Mouse (Mus musculus): ENCODE results near the gene Lrg1. TPM values are rescaled to one million over a fixed set of nuclear protein-coding genes. Genes with fewer than 3 reads are reported as not detected.
A peak's percentile ranks its signal among the peaks of the same experiment; 100 is the strongest.

The Lrg1 gene
- polyA plus RNA-seq, 1 experiment from 2014 or later, result 1.0 TPM

DNA sequence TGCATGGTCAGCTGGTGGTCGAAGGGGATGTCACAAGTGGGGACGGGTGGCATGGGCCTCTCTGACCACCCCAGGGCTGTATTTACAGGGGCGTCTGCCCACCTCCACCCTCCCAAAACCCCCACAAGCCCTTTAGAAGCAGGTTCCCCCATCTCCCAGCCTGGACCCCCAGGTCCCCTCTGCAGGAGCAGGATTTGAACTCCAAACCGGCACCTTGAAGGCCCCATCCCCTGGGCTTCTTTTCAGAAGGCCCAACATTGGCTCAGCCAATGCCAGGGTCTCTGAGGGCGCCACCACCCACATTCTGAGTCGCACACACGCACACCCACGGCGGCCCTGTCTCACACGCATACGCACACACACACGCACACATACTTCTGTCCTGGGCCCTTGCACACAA lies 1.4 kb upstream of the Lrg1 start:
- no peaks in the 10 kb centered on the region for H3K36me3 ChIP-seq
- peaks cover 25% of the 10 kb centered on the region for H3K4me1 ChIP-seq (replicated peaks)
- H3K4me3 ChIP-seq, result no peak overlapping the region
- 87% methylated on average over 12 of the region's 12 CpGs for WGBS
- ATAC-seq (replicated peaks; ENCODE audit: insufficient number of reproducible peaks, insufficient read depth, low FRiP score, low read depth), result no peak
- peaks cover 7% of the 10 kb centered on the region; the same call in 1 of the 2 replicates for H3K9me3 ChIP-seq (replicated peaks)
- H3K27ac ChIP-seq, result no peak overlapping the region
- no peak overlapping the region for H3K4me2 ChIP-seq
- no peak overlapping the region for H3K9ac ChIP-seq
- H3K27me3 ChIP-seq, result peaks cover 72% of the 10 kb centered on the region

DNA sequence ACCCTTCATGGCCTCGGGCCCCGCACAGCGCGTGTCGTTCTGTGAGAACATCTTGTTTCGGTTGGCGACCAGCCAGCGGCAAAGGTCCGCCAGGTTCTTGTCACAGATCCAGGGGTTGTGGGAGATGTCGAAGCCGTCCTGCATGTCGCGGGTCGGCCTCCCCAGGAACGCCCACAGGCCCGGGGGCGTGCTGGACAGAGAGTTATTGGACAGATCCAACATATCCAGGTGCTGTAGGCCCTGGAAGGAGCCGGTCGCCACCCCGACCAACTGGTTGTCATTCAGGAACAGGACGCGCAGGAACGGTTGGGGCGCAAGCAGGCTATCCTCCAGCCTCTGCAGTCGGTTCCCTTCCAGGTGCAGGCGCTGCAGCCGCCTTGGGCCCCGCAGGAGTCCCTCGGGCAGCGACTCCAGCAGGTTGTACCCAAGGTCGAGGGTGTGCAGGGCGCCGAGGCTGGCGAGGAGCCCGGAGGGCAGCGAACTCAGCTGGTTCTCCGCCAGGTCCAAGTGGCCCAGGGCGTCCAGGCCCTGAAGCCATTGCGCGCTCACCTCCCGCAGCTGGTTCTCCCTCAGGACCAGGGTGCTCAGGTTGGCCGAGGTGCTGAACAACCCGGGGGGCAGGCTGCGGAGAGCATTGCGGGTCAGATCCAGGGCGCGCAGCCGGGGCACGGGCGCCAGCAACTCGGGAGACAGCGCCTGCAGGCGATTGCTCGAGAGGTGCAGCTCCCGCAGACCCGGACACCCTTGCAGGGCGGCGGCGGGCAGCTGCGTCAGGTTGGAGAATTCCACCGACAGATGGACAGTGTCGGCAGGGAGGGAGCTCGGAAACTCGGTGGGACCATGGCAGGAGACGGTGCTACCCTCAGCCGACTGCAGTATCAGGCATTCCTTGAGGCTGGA lies 1.6 kb downstream of the Lrg1 start:
- Histone ChIP-seq H3K9ac (peak overlapping the region; percentile 26), H3K27ac (no peak overlapping the region), H3K27me3 (peaks cover 81% of the 10 kb centered on the region), H3K36me3 (no peaks in the 10 kb centered on the region), H3K4me2 (peak overlapping the region; percentile 64), H3K9me3 (replicated peaks) (peaks cover 7% of the 10 kb centered on the region; the same call in 1 of the 2 replicates), H3K4me1 (replicated peaks) (peaks cover 32% of the 10 kb centered on the region), H3K4me3 (peak overlapping the region; percentile 40)
- WGBS, result 3% methylated on average over 66 of the region's 66 CpGs
- ATAC-seq (replicated peaks; ENCODE audit: insufficient number of reproducible peaks, insufficient read depth, low FRiP score, low read depth), result peak; percentile 42; the same call in 1 of the 2 replicates

- H3K4me2 ChIP-seq, result peak overlapping the region; percentile 64
- H3K9ac ChIP-seq, result no peak overlapping the region
Observed at GRCm38 (mm10) chr17:56119431-56119830, 2.4 kb downstream of the Lrg1 start.

GRCm38 (mm10) chr17:56117251-56117710 lies 4.5 kb downstream of the Lrg1 start, which contains the start of gene Plin5:
Plin5 (minus strand) TSS chr17:56117596.
- Histone ChIP-seq H3K27me3 (peaks cover 57% of the 10 kb centered on the region), H3K27ac (no peak within 1 kb of the TSS), H3K9ac (peak within 1 kb of the TSS; percentile 44; the same call in 1 of the 2 replicates), H3K4me2 (peak within 1 kb of the TSS; percentile 73), H3K36me3 (no peaks in the 10 kb centered on the region), H3K9me3 (replicated peaks) (peaks cover 2% of the 10 kb centered on the region; the same call in 1 of the 2 replicates), H3K4me3 (peak within 1 kb of the TSS; percentile 44), H3K4me1 (replicated peaks) (peaks cover 22% of the 10 kb centered on the region)
- ATAC-seq (replicated peaks; ENCODE audit: insufficient number of reproducible peaks, insufficient read depth, low FRiP score, low read depth), result peak; percentile 40; the same call in 1 of the 2 replicates
- 3% methylated on average over 27 of the region's 27 CpGs for WGBS

More at GRCm38 (mm10) chr17:56119431-56119830, 2.4 kb downstream of the Lrg1 start:
- Histone ChIP-seq H3K4me1 (replicated peaks) (peaks cover 29% of the 10 kb centered on the region), H3K9me3 (replicated peaks) (peaks cover 7% of the 10 kb centered on the region; the same call in 1 of the 2 replicates), H3K27ac (no peak overlapping the region), H3K4me3 (peak overlapping the region; percentile 40), H3K27me3 (peaks cover 78% of the 10 kb centered on the region), H3K36me3 (no peaks in the 10 kb centered on the region)
- WGBS, result 34% methylated on average over 12 of the region's 12 CpGs
- no peak for ATAC-seq (replicated peaks; ENCODE audit: insufficient number of reproducible peaks, insufficient read depth, low FRiP score, low read depth)

GRCm38 (mm10) chr17:56116193-56116592 lies 5.6 kb downstream of the Lrg1 start:
- ATAC-seq (replicated peaks; ENCODE audit: insufficient number of reproducible peaks, insufficient read depth, low FRiP score, low read depth), result no peak
- Histone ChIP-seq H3K9me3 (replicated peaks) (no peaks in the 10 kb centered on the region), H3K4me2 (no peak overlapping the region), H3K4me1 (replicated peaks) (peaks cover 22% of the 10 kb centered on the region), H3K36me3 (no peaks in the 10 kb centered on the region), H3K4me3 (no peak overlapping the region), H3K9ac (no peak overlapping the region), H3K27me3 (peaks cover 46% of the 10 kb centered on the region), H3K27ac (no peak overlapping the region)
- WGBS, result 70% methylated on average over 10 of the region's 10 CpGs

DNA sequence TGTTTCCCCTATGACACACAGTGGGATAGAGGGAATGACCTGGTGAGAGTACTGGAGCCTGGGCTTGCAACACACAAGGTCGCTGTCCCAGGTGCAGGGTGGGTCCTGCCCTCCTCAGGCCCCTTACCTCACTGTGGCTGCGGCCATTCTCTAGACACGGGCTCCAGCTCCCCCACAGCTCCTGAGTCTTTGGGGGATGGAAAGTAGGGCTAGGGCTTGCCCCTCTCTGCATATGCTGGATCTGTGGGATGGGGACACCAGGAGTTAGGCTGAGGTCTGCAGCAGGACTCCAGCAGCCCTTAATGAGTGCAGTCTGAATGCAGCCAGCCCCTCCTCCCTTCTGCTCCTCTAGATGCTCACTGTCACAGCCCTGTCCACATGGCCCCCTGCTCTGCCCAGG lies 9.1 kb downstream of the Lrg1 start:
- Histone ChIP-seq H3K4me1 (replicated peaks) (peaks cover 27% of the 10 kb centered on the region), H3K4me2 (no peak overlapping the region), H3K9ac (no peak overlapping the region), H3K4me3 (no peak overlapping the region), H3K27me3 (peaks cover 19% of the 10 kb centered on the region), H3K9me3 (replicated peaks) (no peaks in the 10 kb centered on the region), H3K27ac (no peak overlapping the region), H3K36me3 (no peaks in the 10 kb centered on the region)
- ATAC-seq (replicated peaks; ENCODE audit: insufficient number of reproducible peaks, insufficient read depth, low FRiP score, low read depth), result no peak
- WGBS, result 71% methylated on average over 3 of the region's 3 CpGs

GRCm38 (mm10) chr17:56111864-56112263 lies 9.9 kb downstream of the Lrg1 start:
- H3K9me3 ChIP-seq (replicated peaks), result no peaks in the 10 kb centered on the region
- no peak overlapping the region for H3K9ac ChIP-seq
- no peak overlapping the region for H3K4me2 ChIP-seq
- no peaks in the 10 kb centered on the region for H3K36me3 ChIP-seq
- H3K27ac ChIP-seq, result no peak overlapping the region
- peaks cover 20% of the 10 kb centered on the region for H3K4me1 ChIP-seq (replicated peaks)
- H3K4me3 ChIP-seq, result no peak overlapping the region
- H3K27me3 ChIP-seq, result peaks cover 12% of the 10 kb centered on the region; the same call in 1 of the 2 replicates
- 44% methylated on average over 5 of the region's 5 CpGs for WGBS
- ATAC-seq (replicated peaks; ENCODE audit: insufficient number of reproducible peaks, insufficient read depth, low FRiP score, low read depth), result no peak

DNA sequence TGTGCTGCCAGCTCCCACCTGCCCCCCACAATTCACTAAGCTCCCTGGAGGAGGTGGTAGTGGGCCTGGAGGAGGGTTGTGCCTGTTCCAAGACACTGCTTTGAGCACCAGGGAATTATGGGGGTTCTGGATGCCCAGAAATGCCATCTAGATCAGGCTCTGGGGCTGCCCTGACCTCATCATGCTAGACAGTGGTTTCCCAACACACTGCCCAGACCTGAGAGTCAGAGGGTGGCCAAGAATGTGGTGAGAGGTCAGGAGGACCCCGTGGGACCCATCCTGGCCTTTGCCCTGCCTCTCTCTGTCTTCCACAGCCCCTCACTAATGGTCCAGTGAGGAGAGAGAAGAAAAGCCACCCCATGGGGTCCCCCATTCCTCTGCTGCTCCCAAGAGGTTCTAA lies 10.8 kb downstream of the Lrg1 start:
- H3K36me3 ChIP-seq, result no peaks in the 10 kb centered on the region
- no peak overlapping the region for H3K4me3 ChIP-seq
- 50% methylated on average over 1 of the region's 1 CpGs for WGBS
- H3K4me1 ChIP-seq (replicated peaks), result peaks cover 20% of the 10 kb centered on the region
- no peak overlapping the region for H3K27ac ChIP-seq
- H3K4me2 ChIP-seq, result no peak overlapping the region
- ATAC-seq (replicated peaks; ENCODE audit: insufficient number of reproducible peaks, insufficient read depth, low FRiP score, low read depth), result no peak
- H3K9me3 ChIP-seq (replicated peaks), result no peaks in the 10 kb centered on the region
- 0 out of 2 replicates have a peak, but pooled peaks cover 4% of the 10 kb centered on the region for H3K27me3 ChIP-seq
- H3K9ac ChIP-seq, result no peak overlapping the region

DNA sequence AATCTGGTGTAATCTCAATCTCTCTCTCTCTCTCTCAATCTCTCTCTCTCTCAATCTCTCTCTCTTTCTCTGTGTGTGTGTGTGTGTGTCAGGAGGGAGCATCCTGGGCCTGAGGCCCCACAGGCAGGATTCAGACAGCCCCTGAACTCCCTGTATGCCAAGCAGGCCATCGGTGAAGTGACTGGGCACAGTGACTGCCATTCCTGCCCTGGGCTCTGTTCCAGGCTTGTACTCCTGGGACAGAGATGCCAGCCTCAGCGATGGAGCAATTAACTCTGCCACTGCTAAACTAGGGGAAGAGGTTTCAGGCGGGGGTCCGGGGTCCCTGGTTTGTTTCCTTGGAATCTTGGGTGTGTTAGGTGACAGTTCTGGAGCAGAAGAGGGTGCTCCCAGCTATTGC lies 11.2 kb downstream of the Lrg1 start:
- 67% methylated on average over 4 of the region's 4 CpGs for WGBS
- H3K27me3 ChIP-seq, result no peaks in the 10 kb centered on the region
- no peak overlapping the region for H3K9ac ChIP-seq
- ATAC-seq (replicated peaks; ENCODE audit: insufficient number of reproducible peaks, insufficient read depth, low FRiP score, low read depth), result no peak
- H3K4me2 ChIP-seq, result no peak overlapping the region
- no peaks in the 10 kb centered on the region for H3K36me3 ChIP-seq
- peaks cover 20% of the 10 kb centered on the region for H3K4me1 ChIP-seq (replicated peaks)
- no peak overlapping the region for H3K4me3 ChIP-seq
- H3K27ac ChIP-seq, result no peak overlapping the region
- no peaks in the 10 kb centered on the region for H3K9me3 ChIP-seq (replicated peaks)

- Histone ChIP-seq H3K9ac (peak within 1 kb of the TSS; percentile 25; the same call in 1 of the 2 replicates), H3K27ac (peak within 1 kb of the TSS; percentile 63)
Observed at GRCm38 (mm10) chr17:56109219-56110051, 12.4 kb downstream of the Lrg1 start, which contains the start of gene Plin4. Plin4 (minus strand) TSS chr17:56109803.

More at GRCm38 (mm10) chr17:56109219-56110051, 12.4 kb downstream of the Lrg1 start, which contains the start of gene Plin4:
- Histone ChIP-seq H3K36me3 (no peaks in the 10 kb centered on the region), H3K27me3 (no peaks in the 10 kb centered on the region), H3K4me3 (0 out of 2 replicates have a peak within 1 kb of the TSS, but pooled peaks have one; percentile 8), H3K4me1 (replicated peaks) (peaks cover 20% of the 10 kb centered on the region), H3K9me3 (replicated peaks) (no peaks in the 10 kb centered on the region), H3K4me2 (peak within 1 kb of the TSS; percentile 33; the same call in 1 of the 2 replicates)
- 41% methylated on average over 10 of the region's 10 CpGs for WGBS
- peak; percentile 77 for ATAC-seq (replicated peaks; ENCODE audit: insufficient number of reproducible peaks, insufficient read depth, low FRiP score, low read depth)

All from heart, embryonic 15.5 days (tissue).